Mouse (Mus musculus) stomach, embryonic 15.5 days (tissue): ENCODE data around the gene Gpbp1. TPM values are rescaled to one million over a fixed set of nuclear protein-coding genes. Genes with fewer than 3 reads are reported as not detected.

Experiments used
- ATAC-seq: fragments of 200-750 bp; cut with Nextera tagmentation; 2 replicates; pipeline ENCODE4 v1.8.0; 2017; ENCODE audit warnings: low read depth, moderate number of reproducible peaks, moderate TSS enrichment; ENCODE audit not compliant: insufficient read depth, low FRiP score
- H3K27ac ChIP-seq: fragments of 300-500 bp; sonication (generic); 2 replicates; pipeline ENCODE4 v1.5.1; 2015; ENCODE audit warnings: mild to moderate bottlenecking, inconsistent platforms
- H3K27me3 ChIP-seq: fragments of 300-500 bp; sonication (generic); replicated peaks from 2 replicates; pipeline ENCODE4 v1.6.1; 2015; ENCODE audit warnings: inconsistent platforms
- H3K36me3 ChIP-seq: fragments of 300-500 bp; sonication (generic); 2 replicates; pipeline ENCODE4 v1.6.1; 2015; ENCODE audit warnings: inconsistent platforms
- H3K4me1 ChIP-seq: fragments of 300-500 bp; sonication (generic); 2 replicates; pipeline ENCODE4 v1.6.1; 2015; ENCODE audit warnings: inconsistent platforms
- H3K4me2 ChIP-seq: fragments of 300-500 bp; sonication (generic); 2 replicates; pipeline ENCODE4 v1.6.1; 2015; ENCODE audit warnings: mild to moderate bottlenecking, inconsistent platforms
- H3K4me3 ChIP-seq: fragments of 300-500 bp; sonication (generic); replicated peaks from 2 replicates; pipeline ENCODE4 v1.5.1; 2015; ENCODE audit warnings: inconsistent platforms
- H3K9ac ChIP-seq: fragments of 300-500 bp; sonication (generic); 2 replicates; pipeline ENCODE4 v1.6.1; 2015; ENCODE audit warnings: inconsistent platforms
- H3K9me3 ChIP-seq: fragments of 300-500 bp; sonication (generic); 2 replicates; pipeline ENCODE4 v1.6.1; 2016; ENCODE audit warnings: inconsistent platforms
- WGBS: fragments of 180-500 bp; shearing (Covaris S2); methylation state at CpG from one replicate; pipeline ENCODE4 v1.1.7; 2015; 5-methylcytosine and 5-hydroxymethylcytosine counted together
- polyA plus RNA-seq: library from polyadenylated mRNA; unstranded; fragments of >200 nt; fragmentation: Nextera tagmentation; extraction: Ambion mirVana; gene quantifications from 2 replicates; pipeline ENCODE4 v1.2.1, GENCODE M21; 2015

The Gpbp1 gene
- polyA plus RNA-seq, 1 experiment from 2014 or later, result 67.4 TPM

- peaks cover 8% of the 10 kb centered on the region; the same call in 1 of the 2 replicates for H3K36me3 ChIP-seq
- no peaks in the 10 kb centered on the region for H3K4me1 ChIP-seq
- no peak for ATAC-seq
- H3K4me3 ChIP-seq, result no peak overlapping the region
- H3K27me3 ChIP-seq, result no peaks in the 10 kb centered on the region
- H3K9me3 ChIP-seq, result no peaks in the 10 kb centered on the region
- H3K27ac ChIP-seq, result no peak overlapping the region
- H3K4me2 ChIP-seq, result no peak overlapping the region
- no peak overlapping the region for H3K9ac ChIP-seq
Measured at GRCm38 (mm10) chr13:111444325-111444724, 45.6 kb downstream of the Gpbp1 start.

GRCm38 (mm10) chr13:111431174-111431573, 58.7 kb downstream of the Gpbp1 start:
- no peak overlapping the region for H3K27ac ChIP-seq
- ATAC-seq, result no peak
- H3K36me3 ChIP-seq, result peaks cover 9% of the 10 kb centered on the region; the same call in 1 of the 2 replicates
- no peaks in the 10 kb centered on the region for H3K4me1 ChIP-seq
- H3K4me3 ChIP-seq, result no peak overlapping the region
- H3K9ac ChIP-seq, result no peak overlapping the region
- H3K4me2 ChIP-seq, result no peak overlapping the region
- no peaks in the 10 kb centered on the region for H3K9me3 ChIP-seq
- H3K27me3 ChIP-seq, result no peaks in the 10 kb centered on the region
- 71% methylated on average over 1 of the region's 1 CpGs for WGBS

GRCm38 (mm10) chr13:111421330-111421729, 68.6 kb downstream of the Gpbp1 start:
- Histone ChIP-seq H3K4me2 (no peak overlapping the region), H3K9ac (no peak overlapping the region), H3K4me3 (no peak overlapping the region), H3K36me3 (no peaks in the 10 kb centered on the region), H3K4me1 (no peaks in the 10 kb centered on the region), H3K27ac (no peak overlapping the region), H3K27me3 (no peaks in the 10 kb centered on the region), H3K9me3 (no peaks in the 10 kb centered on the region)
- ATAC-seq, result no peak

- Histone ChIP-seq H3K36me3 (no peaks in the 10 kb centered on the region), H3K4me1 (no peaks in the 10 kb centered on the region), H3K4me2 (no peak overlapping the region), H3K27ac (no peak overlapping the region), H3K27me3 (no peaks in the 10 kb centered on the region), H3K9me3 (no peaks in the 10 kb centered on the region), H3K9ac (no peak overlapping the region), H3K4me3 (no peak overlapping the region)
- ATAC-seq, result no peak; the same call in 1 of the 2 replicates
- 59% methylated on average over 2 of the region's 2 CpGs for WGBS
Measured at GRCm38 (mm10) chr13:111418087-111418486, 71.8 kb downstream of the Gpbp1 start.

- ATAC-seq, result no peak
- H3K36me3 ChIP-seq, result no peaks in the 10 kb centered on the region
- WGBS, result 29% methylated on average over 4 of the region's 4 CpGs
- no peak overlapping the region for H3K4me2 ChIP-seq
- no peaks in the 10 kb centered on the region for H3K27me3 ChIP-seq
- H3K9me3 ChIP-seq, result no peaks in the 10 kb centered on the region
- H3K9ac ChIP-seq, result no peak overlapping the region
- no peaks in the 10 kb centered on the region for H3K4me1 ChIP-seq
- no peak overlapping the region for H3K4me3 ChIP-seq
- no peak overlapping the region for H3K27ac ChIP-seq
Measured at GRCm38 (mm10) chr13:111413156-111413555, 76.8 kb downstream of the Gpbp1 start.

- ATAC-seq, result no peak
Measured at GRCm38 (mm10) chr13:111410831-111411230, 79.1 kb downstream of the Gpbp1 start.

GRCm38 (mm10) chr13:111406859-111407389, 83.0 kb downstream of the Gpbp1 start:
- no peak for ATAC-seq
- no peak overlapping the region for H3K27ac ChIP-seq
- WGBS, result 45% methylated on average over 9 of the region's 9 CpGs

More at GRCm38 (mm10) chr13:111410831-111411230, 79.1 kb downstream of the Gpbp1 start:
- H3K9ac ChIP-seq, result no peak overlapping the region
- no peak overlapping the region for H3K4me3 ChIP-seq
- no peak overlapping the region for H3K27ac ChIP-seq
- H3K4me2 ChIP-seq, result no peak overlapping the region
- no peaks in the 10 kb centered on the region for H3K27me3 ChIP-seq
- 3% methylated on average over 7 of the region's 7 CpGs for WGBS
- no peaks in the 10 kb centered on the region for H3K9me3 ChIP-seq
- no peaks in the 10 kb centered on the region for H3K4me1 ChIP-seq
- H3K36me3 ChIP-seq, result no peaks in the 10 kb centered on the region

GRCm38 (mm10) chr13:111405956-111406355, 84.0 kb downstream of the Gpbp1 start:
- ATAC-seq, result no peak

More at GRCm38 (mm10) chr13:111406859-111407389, 83.0 kb downstream of the Gpbp1 start:
- H3K4me3 ChIP-seq, result no peak overlapping the region
- no peaks in the 10 kb centered on the region for H3K36me3 ChIP-seq
- H3K9ac ChIP-seq, result no peak overlapping the region
- no peak overlapping the region; the same call in 1 of the 2 replicates for H3K4me2 ChIP-seq
- H3K4me1 ChIP-seq, result no peaks in the 10 kb centered on the region
- no peaks in the 10 kb centered on the region for H3K9me3 ChIP-seq
- H3K27me3 ChIP-seq, result no peaks in the 10 kb centered on the region

GRCm38 (mm10) chr13:111397600-111398151, 92.2 kb downstream of the Gpbp1 start:
- Histone ChIP-seq H3K4me2 (no peak overlapping the region), H3K36me3 (no peaks in the 10 kb centered on the region), H3K27me3 (no peaks in the 10 kb centered on the region), H3K27ac (no peak overlapping the region; the same call in 1 of the 2 replicates), H3K9me3 (no peaks in the 10 kb centered on the region), H3K4me1 (peaks cover 14% of the 10 kb centered on the region), H3K4me3 (no peak overlapping the region), H3K9ac (no peak overlapping the region)
- WGBS, result 9% methylated on average over 5 of the region's 5 CpGs
- ATAC-seq, result peak; percentile 83

More at GRCm38 (mm10) chr13:111405956-111406355, 84.0 kb downstream of the Gpbp1 start:
- Histone ChIP-seq H3K4me2 (no peak overlapping the region), H3K9ac (no peak overlapping the region), H3K9me3 (no peaks in the 10 kb centered on the region), H3K27me3 (no peaks in the 10 kb centered on the region), H3K36me3 (no peaks in the 10 kb centered on the region), H3K4me1 (no peaks in the 10 kb centered on the region), H3K4me3 (no peak overlapping the region), H3K27ac (no peak overlapping the region)
- WGBS, result 84% methylated on average over 3 of the region's 3 CpGs

GRCm38 (mm10) chr13:111397061-111397460, 92.8 kb downstream of the Gpbp1 start:
- no peak overlapping the region for H3K9ac ChIP-seq
- no peaks in the 10 kb centered on the region for H3K36me3 ChIP-seq
- peak overlapping the region; percentile 26; the same call in 1 of the 2 replicates for H3K27ac ChIP-seq
- no peaks in the 10 kb centered on the region for H3K9me3 ChIP-seq
- no peaks in the 10 kb centered on the region for H3K27me3 ChIP-seq
- H3K4me1 ChIP-seq, result peaks cover 14% of the 10 kb centered on the region
- WGBS, result 21% methylated on average over 7 of the region's 7 CpGs
- no peak overlapping the region for H3K4me2 ChIP-seq
- no peak overlapping the region for H3K4me3 ChIP-seq
- ATAC-seq, result no peak

- WGBS, result 86% methylated on average over 7 of the region's 7 CpGs
- no peak overlapping the region for H3K4me3 ChIP-seq
- H3K4me1 ChIP-seq, result peaks cover 14% of the 10 kb centered on the region
- no peak overlapping the region for H3K4me2 ChIP-seq
- no peaks in the 10 kb centered on the region for H3K27me3 ChIP-seq
- H3K9ac ChIP-seq, result no peak overlapping the region
- ATAC-seq, result no peak
- H3K9me3 ChIP-seq, result no peaks in the 10 kb centered on the region
- no peaks in the 10 kb centered on the region for H3K36me3 ChIP-seq
- no peak overlapping the region for H3K27ac ChIP-seq
Measured at GRCm38 (mm10) chr13:111395528-111395927, 94.4 kb downstream of the Gpbp1 start.

- 0 out of 2 replicates have a peak overlapping the region, but pooled peaks have one; percentile 32 for H3K27ac ChIP-seq
Measured at GRCm38 (mm10) chr13:111394904-111395303, 95.0 kb downstream of the Gpbp1 start.

More at GRCm38 (mm10) chr13:111394904-111395303, 95.0 kb downstream of the Gpbp1 start:
- WGBS, result 33% methylated on average over 4 of the region's 4 CpGs
- ATAC-seq, result no peak
- no peak overlapping the region for H3K4me2 ChIP-seq
- H3K9me3 ChIP-seq, result no peaks in the 10 kb centered on the region
- no peak overlapping the region for H3K9ac ChIP-seq
- H3K36me3 ChIP-seq, result no peaks in the 10 kb centered on the region
- no peak overlapping the region for H3K4me3 ChIP-seq
- no peaks in the 10 kb centered on the region for H3K27me3 ChIP-seq
- peaks cover 14% of the 10 kb centered on the region for H3K4me1 ChIP-seq
